Mouse (Mus musculus) heart, embryonic 13.5 days (tissue): Measurements from ENCODE around the gene Kansl1. TPM values are rescaled to one million over a fixed set of nuclear protein-coding genes. Genes with fewer than 3 reads are reported as not detected.

Experiments used
- ATAC-seq: fragments of 200-750 bp; cut with Nextera tagmentation; 2 replicates; pipeline ENCODE4 v1.8.0; 2017; ENCODE audit warnings: moderate TSS enrichment; ENCODE audit not compliant: insufficient number of reproducible peaks, low FRiP score, low TSS enrichment; ENCODE audit errors: extremely low read depth
- H3K27ac ChIP-seq: fragments of 300-500 bp; sonication (generic); replicated peaks from 2 replicates; pipeline ENCODE4 v1.5.1; 2015; ENCODE audit warnings: moderate library complexity, mild to moderate bottlenecking, inconsistent platforms
- H3K27me3 ChIP-seq: fragments of 300-500 bp; sonication (generic); replicated peaks from 2 replicates; pipeline ENCODE4 v1.6.1; 2015; ENCODE audit warnings: mild to moderate bottlenecking, inconsistent platforms
- H3K36me3 ChIP-seq: fragments of 300-500 bp; sonication (generic); 2 replicates; pipeline ENCODE4 v1.6.1; 2015; ENCODE audit warnings: mild to moderate bottlenecking, inconsistent platforms
- H3K4me1 ChIP-seq: fragments of 300-500 bp; sonication (generic); 2 replicates; pipeline ENCODE4 v1.6.1; 2015; ENCODE audit warnings: inconsistent platforms
- H3K4me2 ChIP-seq: fragments of 300-500 bp; sonication (generic); 2 replicates; pipeline ENCODE4 v1.6.1; 2015; ENCODE audit warnings: inconsistent platforms, mild to moderate bottlenecking, moderate library complexity
- H3K4me3 ChIP-seq: fragments of 300-500 bp; sonication (generic); 2 replicates; pipeline ENCODE4 v1.5.1; 2015; ENCODE audit warnings: moderate library complexity, mild to moderate bottlenecking, inconsistent platforms
- H3K9ac ChIP-seq: fragments of 300-500 bp; sonication (generic); 2 replicates; pipeline ENCODE4 v1.6.1; 2015; ENCODE audit warnings: inconsistent platforms, mild to moderate bottlenecking, moderate library complexity
- H3K9me3 ChIP-seq: fragments of 300-500 bp; sonication (generic); 2 replicates; pipeline ENCODE4 v1.6.1; 2016; ENCODE audit warnings: inconsistent platforms
- WGBS: fragments of 180-500 bp; shearing (Covaris S2); methylation state at CpG from one replicate; pipeline ENCODE4 v1.1.7; 2015; ENCODE audit warnings: mixed read lengths; 5-methylcytosine and 5-hydroxymethylcytosine counted together
- polyA plus RNA-seq: library from polyadenylated mRNA; unstranded; fragments of >200 nt; fragmentation: Nextera tagmentation; extraction: Ambion mirVana; gene quantifications from 2 replicates; pipeline ENCODE4 v1.2.1, GENCODE M21; 2015

The Kansl1 gene
- 12.6 and 13.3 TPM in 2 replicates for polyA plus RNA-seq

GRCm38 (mm10) chr11:104468751-104469268 is at the start of gene Kansl1:
Gene Kansl1, minus strand, starts transcription at chr11:104468861.
- Histone ChIP-seq H3K4me2 (peak within 1 kb of the TSS; percentile 85), H3K9ac (peak within 1 kb of the TSS; percentile 95), H3K27me3 (no peaks in the 10 kb centered on the region), H3K27ac (peak within 1 kb of the TSS; percentile 32; the same call in 1 of the 2 replicates), H3K4me1 (peaks cover 12% of the 10 kb centered on the region), H3K4me3 (peak within 1 kb of the TSS; percentile 81), H3K9me3 (no peaks in the 10 kb centered on the region), H3K36me3 (peaks cover 25% of the 10 kb centered on the region)
- WGBS: 1% methylated on average over 50 of the region's 69 CpGs
- ATAC-seq: peak; percentile 70

GRCm38 (mm10) chr11:104512436-104512835 is 43.8 kb upstream of the Kansl1 start:
- peaks cover 93% of the 10 kb centered on the region for H3K36me3 ChIP-seq
- no peak for ATAC-seq
- H3K27me3 ChIP-seq: no peaks in the 10 kb centered on the region
- H3K9ac ChIP-seq: no peak overlapping the region
- no peak overlapping the region for H3K4me2 ChIP-seq
- H3K9me3 ChIP-seq: no peaks in the 10 kb centered on the region
- WGBS: 89% methylated on average over 4 of the region's 4 CpGs
- H3K4me3 ChIP-seq: no peak overlapping the region
- H3K4me1 ChIP-seq: no peaks in the 10 kb centered on the region
- no peak overlapping the region for H3K27ac ChIP-seq

- no peaks in the 10 kb centered on the region for H3K4me1 ChIP-seq
- no peak overlapping the region for H3K9ac ChIP-seq
- H3K36me3 ChIP-seq: peaks cover 93% of the 10 kb centered on the region
- H3K27ac ChIP-seq: no peak overlapping the region
- no peak overlapping the region for H3K4me2 ChIP-seq
- H3K9me3 ChIP-seq: no peaks in the 10 kb centered on the region
- WGBS: 76% methylated on average over 2 of the region's 2 CpGs
- no peak for ATAC-seq
- H3K27me3 ChIP-seq: no peaks in the 10 kb centered on the region
- H3K4me3 ChIP-seq: no peak overlapping the region
Observed at GRCm38 (mm10) chr11:104510606-104511005, 41.9 kb upstream of the Kansl1 start.

- peaks cover 91% of the 10 kb centered on the region for H3K36me3 ChIP-seq
- H3K9ac ChIP-seq: no peak overlapping the region
- H3K4me1 ChIP-seq: no peaks in the 10 kb centered on the region
- H3K27ac ChIP-seq: no peak overlapping the region
- no peak overlapping the region for H3K4me2 ChIP-seq
- H3K4me3 ChIP-seq: no peak overlapping the region
- no peaks in the 10 kb centered on the region for H3K27me3 ChIP-seq
- whole genome bisulfite sequencing: 88% methylated on average over 4 of the region's 4 CpGs
- ATAC-seq: no peak
- H3K9me3 ChIP-seq: no peaks in the 10 kb centered on the region
Observed at GRCm38 (mm10) chr11:104508455-104508854, 39.8 kb upstream of the Kansl1 start.

GRCm38 (mm10) chr11:104488292-104488691 is 19.6 kb upstream of the Kansl1 start:
- H3K9me3 ChIP-seq: no peaks in the 10 kb centered on the region
- no peaks in the 10 kb centered on the region for H3K36me3 ChIP-seq
- no peak for ATAC-seq
- H3K27ac ChIP-seq: no peak overlapping the region
- H3K9ac ChIP-seq: no peak overlapping the region
- H3K4me2 ChIP-seq: no peak overlapping the region
- WGBS: 79% methylated on average over 3 of the region's 3 CpGs
- H3K4me1 ChIP-seq: no peaks in the 10 kb centered on the region
- no peaks in the 10 kb centered on the region for H3K27me3 ChIP-seq
- H3K4me3 ChIP-seq: no peak overlapping the region

- no peaks in the 10 kb centered on the region for H3K36me3 ChIP-seq
- no peak overlapping the region for H3K4me3 ChIP-seq
- H3K4me1 ChIP-seq: no peaks in the 10 kb centered on the region
- no peaks in the 10 kb centered on the region for H3K27me3 ChIP-seq
- no peak for ATAC-seq
- no peak overlapping the region for H3K27ac ChIP-seq
- H3K4me2 ChIP-seq: no peak overlapping the region
- H3K9ac ChIP-seq: no peak overlapping the region
- 82% methylated on average over 8 of the region's 8 CpGs for WGBS
- H3K9me3 ChIP-seq: no peaks in the 10 kb centered on the region
Observed at GRCm38 (mm10) chr11:104481971-104482370, 13.3 kb upstream of the Kansl1 start.

- WGBS: 64% methylated on average over 4 of the region's 4 CpGs
- no peak for ATAC-seq
- Histone ChIP-seq H3K9ac (no peak overlapping the region), H3K27me3 (no peaks in the 10 kb centered on the region), H3K36me3 (no peaks in the 10 kb centered on the region), H3K4me1 (no peaks in the 10 kb centered on the region), H3K27ac (no peak overlapping the region), H3K4me3 (no peak overlapping the region), H3K9me3 (no peaks in the 10 kb centered on the region), H3K4me2 (no peak overlapping the region)
Observed at GRCm38 (mm10) chr11:104479505-104479904, 10.8 kb upstream of the Kansl1 start.

- H3K27ac ChIP-seq: peak overlapping the region; percentile 32; the same call in 1 of the 2 replicates
- peak overlapping the region; percentile 81 for H3K4me3 ChIP-seq
- H3K9ac ChIP-seq: peak overlapping the region; percentile 95
- peak; percentile 99 for ATAC-seq
- H3K4me2 ChIP-seq: peak overlapping the region; percentile 85
- peaks cover 19% of the 10 kb centered on the region for H3K36me3 ChIP-seq
- WGBS: 2% methylated on average over 19 of the region's 19 CpGs
- H3K9me3 ChIP-seq: no peaks in the 10 kb centered on the region
- peaks cover 12% of the 10 kb centered on the region for H3K4me1 ChIP-seq
- no peaks in the 10 kb centered on the region for H3K27me3 ChIP-seq
Observed at GRCm38 (mm10) chr11:104469371-104469835, 742 bp upstream of the Kansl1 start.

GRCm38 (mm10) chr11:104467698-104468097 is 963 bp downstream of the Kansl1 start:
- ATAC-seq: no peak

GRCm38 (mm10) chr11:104461551-104461950 is 7.1 kb downstream of the Kansl1 start:
- H3K27ac ChIP-seq: no peak overlapping the region
- no peak for ATAC-seq

More at GRCm38 (mm10) chr11:104467698-104468097, 963 bp downstream of the Kansl1 start:
- peak overlapping the region; percentile 13; the same call in 1 of the 2 replicates for H3K4me2 ChIP-seq
- peaks cover 12% of the 10 kb centered on the region for H3K4me1 ChIP-seq
- no peaks in the 10 kb centered on the region for H3K9me3 ChIP-seq
- H3K36me3 ChIP-seq: peaks cover 35% of the 10 kb centered on the region
- H3K27me3 ChIP-seq: no peaks in the 10 kb centered on the region
- no peak overlapping the region for H3K27ac ChIP-seq
- no peak overlapping the region for H3K9ac ChIP-seq
- 79% methylated on average over 5 of the region's 5 CpGs for WGBS
- H3K4me3 ChIP-seq: no peak overlapping the region

GRCm38 (mm10) chr11:104459671-104460070 is 9.0 kb downstream of the Kansl1 start:
- ATAC-seq: no peak

More at GRCm38 (mm10) chr11:104461551-104461950, 7.1 kb downstream of the Kansl1 start:
- Histone ChIP-seq H3K27me3 (no peaks in the 10 kb centered on the region), H3K9ac (no peak overlapping the region), H3K4me3 (no peak overlapping the region), H3K4me2 (no peak overlapping the region), H3K9me3 (no peaks in the 10 kb centered on the region), H3K4me1 (0 out of 2 replicates have a peak, but pooled peaks cover 3% of the 10 kb centered on the region), H3K36me3 (peaks cover 48% of the 10 kb centered on the region)

GRCm38 (mm10) chr11:104458507-104458906 is 10.2 kb downstream of the Kansl1 start:
- WGBS: 65% methylated on average over 2 of the region's 2 CpGs
- Histone ChIP-seq H3K36me3 (peaks cover 25% of the 10 kb centered on the region), H3K4me1 (peaks cover 11% of the 10 kb centered on the region), H3K9ac (no peak overlapping the region), H3K27me3 (no peaks in the 10 kb centered on the region), H3K27ac (no peak overlapping the region), H3K4me2 (no peak overlapping the region), H3K4me3 (no peak overlapping the region), H3K9me3 (no peaks in the 10 kb centered on the region)
- ATAC-seq: no peak

More at GRCm38 (mm10) chr11:104459671-104460070, 9.0 kb downstream of the Kansl1 start:
- Histone ChIP-seq H3K4me3 (no peak overlapping the region), H3K9ac (no peak overlapping the region), H3K36me3 (peaks cover 36% of the 10 kb centered on the region), H3K9me3 (no peaks in the 10 kb centered on the region), H3K27me3 (no peaks in the 10 kb centered on the region), H3K4me1 (peaks cover 11% of the 10 kb centered on the region), H3K4me2 (no peak overlapping the region), H3K27ac (no peak overlapping the region)
- WGBS: 90% methylated on average over 2 of the region's 2 CpGs
